Mouse (Mus musculus): ENCODE measurements around the gene 1700029J07Rik. TPM values are rescaled to one million over a fixed set of nuclear protein-coding genes. Genes with fewer than 3 reads are reported as not detected.

1700029J07Rik gene
- polyA plus RNA-seq, 1 experiment = 0.14 TPM

- no peak for DNase-seq (ENCODE audit: low read depth, low spot score)
Measured at GRCm38 (mm10) chr8:45973988-45974505, 1.0 kb downstream of the 1700029J07Rik start.

DNA sequence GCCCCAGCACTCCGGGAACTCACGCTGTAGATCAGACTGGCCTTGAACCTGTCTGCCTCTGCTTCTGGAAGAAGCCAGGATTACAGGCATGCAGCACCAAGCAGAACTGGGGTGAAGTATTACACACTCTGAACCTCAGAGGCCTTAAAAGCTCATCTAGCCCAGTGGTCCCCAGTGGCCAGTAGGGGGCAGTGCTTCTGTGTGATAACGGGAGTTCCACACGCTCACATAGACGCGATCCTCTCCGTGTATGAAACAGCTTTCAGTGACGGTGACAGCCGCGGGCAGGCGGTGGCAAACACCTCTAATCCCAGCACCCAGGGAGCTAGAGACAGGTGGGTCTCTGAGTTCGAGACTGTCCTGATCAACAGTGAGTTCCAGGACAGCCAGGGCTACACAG lies 4.2 kb downstream of the 1700029J07Rik start:
- WGBS = 98% methylated on average over 12 of the region's 12 CpGs
- no peak for DNase-seq (ENCODE audit: low read depth, low spot score)

More at GRCm38 (mm10) chr8:45973988-45974505, 1.0 kb downstream of the 1700029J07Rik start:
- 53% methylated on average over 8 of the region's 8 CpGs for WGBS

- 39% methylated on average over 2 of the region's 2 CpGs for WGBS
- no peak for DNase-seq (ENCODE audit: low read depth, low spot score)
Measured at GRCm38 (mm10) chr8:45950622-45951021, 24.4 kb downstream of the 1700029J07Rik start.

- 88% methylated on average over 4 of the region's 4 CpGs for WGBS
- DNase-seq (ENCODE audit: low read depth, low spot score) = no peak
Measured at GRCm38 (mm10) chr8:45946283-45946682, 28.8 kb downstream of the 1700029J07Rik start.

- no peak for DNase-seq (ENCODE audit: low read depth, low spot score)
Measured at GRCm38 (mm10) chr8:45936986-45937385, 38.1 kb downstream of the 1700029J07Rik start.

DNA sequence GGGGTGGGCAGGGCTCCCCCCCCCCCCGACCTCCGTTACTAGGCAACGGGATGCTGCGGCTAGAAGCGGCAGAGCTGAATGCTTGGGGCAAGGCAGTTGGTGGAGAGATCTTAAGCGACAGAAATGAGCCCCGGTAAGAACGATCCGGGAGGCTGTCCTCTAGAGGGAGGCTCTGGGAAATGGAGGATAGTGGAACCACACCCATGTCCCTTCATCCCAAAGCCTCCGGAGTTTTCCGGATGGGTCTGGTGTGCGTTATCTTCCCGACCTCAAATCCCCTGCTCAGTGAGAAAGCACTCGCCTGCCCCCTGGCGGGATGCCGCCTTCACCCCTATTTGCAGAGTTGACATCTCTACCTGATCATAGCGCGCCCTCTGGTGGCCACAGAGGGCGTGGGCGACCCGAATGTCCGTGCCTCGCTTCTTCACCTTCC lies 40.5 kb downstream of the 1700029J07Rik start, which contains the start of gene Ccdc110:
TSS of gene Ccdc110 (plus strand) at position 38 of the 433 bp plus-strand sequence.
- DNase-seq (ENCODE audit: low read depth, low spot score) = peak; percentile 70
- 4% methylated on average over 23 of the region's 23 CpGs for WGBS

More at GRCm38 (mm10) chr8:45936986-45937385, 38.1 kb downstream of the 1700029J07Rik start:
- WGBS = 84% methylated on average over 9 of the region's 9 CpGs

- 79% methylated on average over 7 of the region's 7 CpGs for WGBS
- DNase-seq (ENCODE audit: low read depth, low spot score) = no peak
Measured at GRCm38 (mm10) chr8:45922116-45922515, 52.9 kb downstream of the 1700029J07Rik start.

DNA sequence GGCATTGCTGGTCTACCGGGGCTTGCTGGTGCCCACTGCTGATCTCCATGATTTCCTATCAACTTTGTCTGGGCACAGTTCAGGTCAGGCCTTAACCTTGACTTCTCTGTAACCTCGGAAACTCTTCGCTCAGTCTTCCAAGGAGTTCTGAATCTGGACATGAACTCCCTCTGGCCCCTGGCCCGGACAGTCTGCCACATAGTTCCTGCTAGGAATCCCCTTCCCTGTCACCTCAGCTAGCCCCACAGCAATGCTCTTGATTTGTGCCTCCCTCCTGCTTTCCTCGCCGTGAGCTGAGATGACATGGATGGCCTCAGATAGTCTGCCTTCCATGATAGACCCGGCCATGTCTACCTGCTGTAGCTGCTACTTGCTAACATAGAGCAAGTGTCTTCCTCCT lies 54.7 kb downstream of the 1700029J07Rik start:
- no peak for DNase-seq (ENCODE audit: low read depth, low spot score)

GRCm38 (mm10) chr8:45918891-45919290 lies 56.2 kb downstream of the 1700029J07Rik start:
- 89% methylated on average over 15 of the region's 15 CpGs for WGBS
- DNase-seq (ENCODE audit: low read depth, low spot score) = no peak

More for the DNA sequence above, 54.7 kb downstream of the 1700029J07Rik start:
- 88% methylated on average over 7 of the region's 7 CpGs for WGBS

GRCm38 (mm10) chr8:45917040-45917679 lies 57.9 kb downstream of the 1700029J07Rik start:
- WGBS = 70% methylated on average over 20 of the region's 20 CpGs

DNA sequence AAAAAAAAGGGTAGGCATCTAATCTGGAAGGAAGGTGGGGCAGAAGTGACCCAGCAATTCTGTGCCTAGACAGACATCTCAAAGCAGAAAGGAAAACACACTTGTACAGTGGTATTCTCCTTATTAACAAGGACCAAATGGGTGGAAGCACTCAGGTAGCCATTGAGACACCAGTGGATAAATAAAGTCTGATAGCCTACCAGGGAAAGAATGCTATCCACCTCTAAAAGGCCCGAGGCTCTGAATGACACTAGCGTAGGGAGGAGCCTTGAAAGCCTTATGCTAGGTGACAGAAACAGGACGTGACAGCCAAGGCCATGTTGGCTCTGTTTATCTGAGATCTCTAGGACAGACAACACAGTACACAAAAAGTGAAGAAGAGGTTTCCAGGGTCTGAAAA lies 58.6 kb downstream of the 1700029J07Rik start:
- 77% methylated on average over 3 of the region's 3 CpGs for WGBS
- DNase-seq (ENCODE audit: low read depth, low spot score) = no peak

More at GRCm38 (mm10) chr8:45917040-45917679, 57.9 kb downstream of the 1700029J07Rik start:
- no peak for DNase-seq (ENCODE audit: low read depth, low spot score)

- DNase-seq (ENCODE audit: low read depth, low spot score) = no peak
- WGBS = 79% methylated on average over 11 of the region's 11 CpGs
Measured at GRCm38 (mm10) chr8:45913707-45914106, 61.3 kb downstream of the 1700029J07Rik start.

DNA sequence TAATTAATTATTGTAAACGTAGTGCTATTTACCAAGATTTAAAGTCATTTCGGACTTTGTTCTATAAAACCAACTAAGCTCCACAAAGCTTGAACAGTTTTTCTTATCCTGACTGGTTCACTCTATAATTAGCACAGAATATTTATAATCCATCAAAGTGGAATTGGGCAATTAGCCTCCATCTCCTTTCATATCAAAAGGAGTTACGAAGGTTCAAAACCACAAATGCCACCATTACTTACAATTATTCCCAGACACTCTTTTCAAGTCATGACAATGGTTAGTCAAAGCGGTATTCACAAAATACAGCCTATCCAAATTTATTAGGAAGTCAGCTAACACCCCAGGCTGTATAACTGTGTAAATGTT lies 68.8 kb downstream of the 1700029J07Rik start:
- 90% methylated on average over 4 of the region's 4 CpGs for WGBS

DNA sequence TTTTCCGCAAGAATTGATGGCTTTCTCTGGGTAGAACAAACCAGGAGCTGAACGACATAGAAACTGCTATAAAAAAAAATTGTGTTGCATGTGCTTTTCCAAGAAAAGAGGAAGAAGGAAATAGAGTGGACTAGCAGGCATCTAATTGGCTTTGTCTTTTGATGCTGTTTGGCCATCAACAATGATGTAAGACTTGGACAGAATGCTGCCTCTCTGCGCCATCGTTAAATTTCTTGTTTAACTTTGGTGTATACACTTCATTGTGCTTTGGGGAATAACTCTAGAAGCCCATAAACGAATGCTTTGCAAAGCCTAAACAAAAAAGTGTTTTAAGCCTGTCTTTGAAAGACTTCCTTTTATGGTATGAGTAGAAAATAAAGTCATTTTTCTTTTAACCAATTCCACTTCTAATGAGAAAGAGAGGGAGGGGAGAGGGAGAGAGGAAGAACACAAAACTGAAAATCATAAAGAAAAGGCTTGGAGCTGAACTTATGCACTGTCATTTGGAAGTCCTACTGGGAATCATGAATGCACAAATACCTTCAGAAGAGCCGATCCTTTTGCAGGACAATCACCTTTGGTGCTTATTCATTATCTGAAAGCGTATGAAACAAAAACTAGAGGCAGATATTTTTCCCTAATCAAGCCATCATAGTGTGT lies 69.3 kb downstream of the 1700029J07Rik start:
- no peak for DNase-seq (ENCODE audit: low read depth, low spot score)
- WGBS = 50% methylated on average over 7 of the region's 7 CpGs

More for the DNA sequence above, 68.8 kb downstream of the 1700029J07Rik start:
- DNase-seq (ENCODE audit: low read depth, low spot score) = no peak

GRCm38 (mm10) chr8:45903659-45904058 lies 71.4 kb downstream of the 1700029J07Rik start:
- no peak for DNase-seq (ENCODE audit: low read depth, low spot score)
- 16% methylated on average over 3 of the region's 3 CpGs for WGBS

Other genes starting within 250 kb of the 1700029J07Rik start
- gene Pdlim3, start 89.8 kb downstream of the 1700029J07Rik start, polyA plus RNA-seq (2012; rRNA removed) = 79.4 and 87.4 TPM in 2 replicates
- gene Ccdc110, start 40.6 kb downstream of the 1700029J07Rik start, polyA plus RNA-seq (2012; rRNA removed) = 0.05 TPM in 1 of 2 replicates, not detected in the other
- gene Ufsp2, start 276 bp upstream of the 1700029J07Rik start, polyA plus RNA-seq (2012; rRNA removed) = 17.7 and 20.5 TPM in 2 replicates
- 0.03 and 0.05 TPM in 2 replicates for gene Lrp2bp, start 24.1 kb upstream of the 1700029J07Rik start, polyA plus RNA-seq (2012; rRNA removed)
- 6.0 and 8.6 TPM in 2 replicates for gene Ankrd37, start 30.5 kb upstream of the 1700029J07Rik start, polyA plus RNA-seq (2012; rRNA removed)
- 2.9 and 4.3 TPM in 2 replicates for gene Cfap97, start 176.5 kb upstream of the 1700029J07Rik start, polyA plus RNA-seq (2012; rRNA removed)
- gene Snx25, start 176.9 kb upstream of the 1700029J07Rik start, polyA plus RNA-seq (2012; rRNA removed) = 6.8 and 11.7 TPM in 2 replicates
- gene Slc25a4, start 236.0 kb upstream of the 1700029J07Rik start, polyA plus RNA-seq (2012; rRNA removed) = 99.2 and 105 TPM in 2 replicates